Mouse (Mus musculus) CH12.LX (cell line): Measurements from ENCODE around the gene Mrpl51. TPM values are rescaled to one million over a fixed set of nuclear protein-coding genes. Genes with fewer than 3 reads are reported as not detected.

Experiments used
- DNase-seq: peaks from one replicate; pipeline ENCODE4 v3.0.0-alpha.2; 2013; ENCODE audit errors: extremely low read depth
- H3K27ac ChIP-seq: 2 replicates; pipeline ENCODE4 v1.5.1; 2012; ENCODE audit warnings: low read depth, mild to moderate bottlenecking, control low read depth, moderate library complexity; ENCODE audit not compliant: insufficient read depth
- H3K27me3 ChIP-seq: replicated peaks from 2 replicates; pipeline ENCODE3; 2012; ENCODE audit warnings: inconsistent platforms
- H3K36me3 ChIP-seq, 2 experiments: replicated peaks in 1 of 2; 2 replicates each; pipeline versions ENCODE3 to v1.6.1; 2012; ENCODE audit warnings: inconsistent platforms in 1 of 2, low read length in 1 of 2, mild to moderate bottlenecking in 1 of 2, mixed read lengths in 1 of 2, moderate library complexity in 1 of 2; ENCODE audit not compliant: control insufficient read depth in 1 of 2, insufficient read depth in 1 of 2
- H3K4me1 ChIP-seq, 2 experiments: 2 replicates each; pipeline ENCODE4 v1.6.1; 2012; ENCODE audit warnings: inconsistent platforms in 1 of 2, moderate library complexity in 1 of 2; ENCODE audit not compliant: insufficient read depth in 2 of 2, control insufficient read depth in 1 of 2
- H3K4me2 ChIP-seq: 2 replicates; pipeline ENCODE4 v1.6.1; 2012; ENCODE audit warnings: low read depth, mild to moderate bottlenecking, control low read depth; ENCODE audit not compliant: poor library complexity, insufficient read depth, severe bottlenecking
- H3K4me3 ChIP-seq, 3 experiments: fragments of 150-350 bp in 1 of 3; sonication (generic) in 1 of 3; replicated peaks in 1 of 3; 2 replicates each; pipeline versions ENCODE3 to v1.5.1; 2011 to 2012; ENCODE audit warnings: low read depth in 2 of 3, low read length in 2 of 3, mild to moderate bottlenecking in 2 of 3, moderate library complexity in 2 of 3, control low read depth in 1 of 3, improper control_type of control experiment in 1 of 3, inconsistent platforms in 1 of 3, mixed read lengths in 1 of 3; ENCODE audit not compliant: poor library complexity in 1 of 3
- H3K79me2 ChIP-seq: replicated peaks from 2 replicates; pipeline ENCODE4 v1.6.1; 2012; ENCODE audit warnings: mild to moderate bottlenecking, moderate library complexity; ENCODE audit not compliant: control insufficient read depth, poor library complexity, insufficient read depth, severe bottlenecking; ENCODE audit errors: extremely low read depth
- H3K9ac ChIP-seq: 2 replicates; pipeline ENCODE4 v1.6.1; 2012; ENCODE audit warnings: low read depth, mild to moderate bottlenecking, control low read depth, moderate library complexity; ENCODE audit not compliant: insufficient read depth
- H3K9me3 ChIP-seq: replicated peaks from 2 replicates; pipeline ENCODE3; 2012; ENCODE audit warnings: low read length, inconsistent platforms, mixed read lengths
- BHLHE40 ChIP-seq: IDR thresholded peaks from 2 replicates; pipeline ENCODE4 v1.6.1; 2011; ENCODE audit warnings: mild to moderate bottlenecking, low read depth, low read length, improper control_type of control experiment
- CHD1 ChIP-seq: IDR thresholded peaks from 2 replicates; pipeline ENCODE4 v1.6.1; 2012; ENCODE audit warnings: low read depth, low read length, improper control_type of control experiment, inconsistent platforms
- CHD2 ChIP-seq: IDR thresholded peaks from 2 replicates; pipeline ENCODE4 v1.6.1; 2011; ENCODE audit warnings: low read length, improper control_type of control experiment
- CTCF ChIP-seq, 2 experiments: IDR thresholded peaks in 1 of 2; conservative IDR thresholded peaks in 1 of 2; 2 replicates each; pipeline ENCODE4 v1.5.1; 2011 to 2012; ENCODE audit warnings: low read depth in 2 of 2, low read length in 2 of 2, improper control_type of control experiment in 1 of 2, inconsistent platforms in 1 of 2, mild to moderate bottlenecking in 1 of 2, moderate library complexity in 1 of 2
- E2F4 ChIP-seq: IDR thresholded peaks from 2 replicates; pipeline ENCODE4 v1.6.1; 2011; ENCODE audit warnings: low read depth, low read length, improper control_type of control experiment; ENCODE audit not compliant: insufficient replicate concordance
- ELF1 ChIP-seq: IDR thresholded peaks from 2 replicates; pipeline ENCODE4 v1.6.1; 2014; ENCODE audit warnings: low read depth, mild to moderate bottlenecking, inconsistent platforms, low read length, improper control_type of control experiment
- EP300 ChIP-seq: IDR thresholded peaks from 2 replicates; pipeline ENCODE4 v1.6.1; 2011; ENCODE audit warnings: low read length, improper control_type of control experiment
- ETS1 ChIP-seq: conservative IDR thresholded peaks from 2 replicates; pipeline ENCODE4 v1.6.1; 2012; ENCODE audit warnings: low read depth, mild to moderate bottlenecking, inconsistent platforms, low read length, improper control_type of control experiment, moderate library complexity
- GABPA ChIP-seq: IDR thresholded peaks from 2 replicates; pipeline ENCODE4 v1.6.1; 2012; ENCODE audit warnings: low read depth, low read length, improper control_type of control experiment, inconsistent platforms; ENCODE audit not compliant: insufficient replicate concordance
- HCFC1 ChIP-seq: IDR thresholded peaks from 2 replicates; pipeline ENCODE4 v1.6.1; 2012; ENCODE audit warnings: low read depth, mild to moderate bottlenecking, inconsistent platforms, low read length, improper control_type of control experiment
- IRF4 ChIP-seq: IDR thresholded peaks from 2 replicates; pipeline ENCODE4 v1.6.1; 2014; ENCODE audit warnings: low read depth, mild to moderate bottlenecking, inconsistent platforms, low read length, improper control_type of control experiment
- JUN ChIP-seq: IDR thresholded peaks from 2 replicates; pipeline ENCODE4 v1.6.1; 2011; ENCODE audit warnings: low read depth, mild to moderate bottlenecking, low read length, improper control_type of control experiment, moderate library complexity; ENCODE audit not compliant: insufficient read depth
- JUND ChIP-seq: conservative IDR thresholded peaks from 2 replicates; pipeline ENCODE4 v1.6.1; 2011; ENCODE audit warnings: low read depth, low read length, improper control_type of control experiment
- KAT2A ChIP-seq: IDR thresholded peaks from 2 replicates; pipeline ENCODE4 v1.6.1; 2012; ENCODE audit warnings: low read length, improper control_type of control experiment, inconsistent platforms; ENCODE audit not compliant: insufficient replicate concordance
- MAFK ChIP-seq: IDR thresholded peaks from 2 replicates; pipeline ENCODE4 v1.6.1; 2011; ENCODE audit warnings: low read length, improper control_type of control experiment; ENCODE audit not compliant: insufficient replicate concordance
- MAX ChIP-seq: IDR thresholded peaks from 2 replicates; pipeline ENCODE4 v1.6.1; 2011; ENCODE audit warnings: low read length, improper control_type of control experiment
- MAZ ChIP-seq: IDR thresholded peaks from 2 replicates; pipeline ENCODE4 v1.6.1; 2012; ENCODE audit warnings: low read depth, mild to moderate bottlenecking, inconsistent platforms, low read length, improper control_type of control experiment, moderate library complexity
- MEF2A ChIP-seq: IDR thresholded peaks from 2 replicates; pipeline ENCODE4 v1.6.1; 2014; ENCODE audit warnings: low read depth, mild to moderate bottlenecking, inconsistent platforms, low read length, improper control_type of control experiment, borderline replicate concordance
- MXI1 ChIP-seq: IDR thresholded peaks from 2 replicates; pipeline ENCODE4 v1.6.1; 2011; ENCODE audit warnings: mild to moderate bottlenecking, low read depth, low read length, improper control_type of control experiment
- MYC ChIP-seq: IDR thresholded peaks from 2 replicates; pipeline ENCODE4 v1.6.1; 2011; ENCODE audit warnings: low read depth, mild to moderate bottlenecking, improper control_type of control experiment, low read length
- NELFE ChIP-seq: IDR thresholded peaks from 2 replicates; pipeline ENCODE4 v1.6.1; 2011; ENCODE audit warnings: low read depth, low read length, improper control_type of control experiment
- NRF1 ChIP-seq: IDR thresholded peaks from 2 replicates; pipeline ENCODE4 v1.6.1; 2014; ENCODE audit warnings: low read depth, mild to moderate bottlenecking, inconsistent platforms, low read length, improper control_type of control experiment, moderate library complexity
- PAX5 ChIP-seq: IDR thresholded peaks from 2 replicates; pipeline ENCODE4 v1.6.1; 2012; ENCODE audit warnings: low read length, inconsistent platforms, mixed read lengths
- POLR2A ChIP-seq: IDR thresholded peaks from 2 replicates; pipeline ENCODE4 v1.6.1; 2011; ENCODE audit warnings: low read depth, mild to moderate bottlenecking, improper control_type of control experiment, low read length
- POLR2AphosphoS2 ChIP-seq: IDR thresholded peaks from 2 replicates; pipeline ENCODE4 v1.6.1; 2011; ENCODE audit warnings: low read depth, low read length, improper control_type of control experiment
- RAD21 ChIP-seq: IDR thresholded peaks from 2 replicates; pipeline ENCODE4 v1.6.1; 2011; ENCODE audit warnings: low read depth, mild to moderate bottlenecking, low read length, improper control_type of control experiment, moderate library complexity
- RCOR1 ChIP-seq: conservative IDR thresholded peaks from 2 replicates; pipeline ENCODE4 v1.6.1; 2012; ENCODE audit warnings: low read depth, mild to moderate bottlenecking, inconsistent platforms, low read length, improper control_type of control experiment
- SIN3A ChIP-seq: IDR thresholded peaks from 2 replicates; pipeline ENCODE4 v1.6.1; 2012; ENCODE audit warnings: low read length, improper control_type of control experiment, inconsistent platforms
- SMC3 ChIP-seq: IDR thresholded peaks from 2 replicates; pipeline ENCODE4 v1.6.1; 2011; ENCODE audit warnings: low read depth, low read length, improper control_type of control experiment
- TBP ChIP-seq: conservative IDR thresholded peaks from 2 replicates; pipeline ENCODE4 v1.6.1; 2011; ENCODE audit warnings: low read depth, low read length, improper control_type of control experiment
- TCF12 ChIP-seq: IDR thresholded peaks from 2 replicates; pipeline ENCODE4 v1.6.1; 2014; ENCODE audit warnings: low read depth, mild to moderate bottlenecking, inconsistent platforms, low read length, improper control_type of control experiment
- UBTF ChIP-seq: IDR thresholded peaks from 2 replicates; pipeline ENCODE4 v1.6.1; 2012; ENCODE audit warnings: low read depth, mild to moderate bottlenecking, inconsistent platforms, low read length, improper control_type of control experiment, moderate library complexity
- USF1 ChIP-seq: IDR thresholded peaks from 2 replicates; pipeline ENCODE4 v1.6.1; 2014; ENCODE audit warnings: low read depth, mild to moderate bottlenecking, inconsistent platforms, low read length, improper control_type of control experiment
- USF2 ChIP-seq: conservative IDR thresholded peaks from 2 replicates; pipeline ENCODE4 v1.6.1; 2011; ENCODE audit warnings: low read depth, low read length, improper control_type of control experiment
- ZC3H11A ChIP-seq: IDR thresholded peaks from 2 replicates; pipeline ENCODE4 v1.6.1; 2012; ENCODE audit warnings: low read depth, mild to moderate bottlenecking, inconsistent platforms, low read length, improper control_type of control experiment
- ZKSCAN1 ChIP-seq: IDR thresholded peaks from 2 replicates; pipeline ENCODE4 v1.6.1; 2012; ENCODE audit warnings: low read depth, inconsistent platforms, low read length, improper control_type of control experiment, borderline replicate concordance
- ZMIZ1 ChIP-seq: IDR thresholded peaks from 2 replicates; pipeline ENCODE4 v1.6.1; 2012; ENCODE audit warnings: low read depth, mild to moderate bottlenecking, inconsistent platforms, low read length, improper control_type of control experiment
- ZNF384 ChIP-seq: IDR thresholded peaks from 2 replicates; pipeline ENCODE4 v1.6.1; 2012; ENCODE audit warnings: low read depth, low read length, improper control_type of control experiment, inconsistent platforms
- dilution Hi-C: fragments of 300-500 bp; cut with MboI; formaldehyde crosslinking; loops from 2 replicates; pipeline ENCODE4 v1.14.3; 2020; ENCODE audit warnings: low sequenced_read_pairs; ENCODE audit not compliant: extremely low pct_unique_long_range_greater_than_20kb, extremely low pct_ligation_motif_present
- in situ Hi-C: fragments of 300-500 bp; cut with MboI; formaldehyde crosslinking; loops from 3 replicates; pipeline ENCODE4 v1.14.3; 2019; ENCODE audit warnings: low sequenced_read_pairs, low pct_ligation_motif_present, low pct_unique_long_range_greater_than_20kb, mixed read lengths
- polyA plus RNA-seq: library from polyadenylated mRNA; unstranded; fragments of >175 nt; gene quantifications from 2 replicates; pipeline ENCODE4 v1.2.1, GENCODE M21; 2012; ENCODE audit warnings: low read depth; ENCODE audit not compliant: insufficient read length
- total RNA-seq, 2 experiments: library from RNA; depleted of rRNA; stranded (reverse); fragments of 300-350 nt in 1 of 2; fragments of >200 nt in 1 of 2; gene quantifications; 2 replicates each; pipeline ENCODE4 v1.2.3; 2012 to 2014

The Mrpl51 gene
- total and polyA plus RNA-seq, 3 experiments = 120 to 184 (median 161) TPM

- peaks cover 24 to 45% of the 10 kb centered on the region in 2 experiments for H3K36me3 ChIP-seq
- no peaks in the 10 kb centered on the region for H3K27me3 ChIP-seq
- peak overlapping the region; percentile 96 for H3K4me2 ChIP-seq
- H3K9me3 ChIP-seq = no peaks in the 10 kb centered on the region
- peak overlapping the region; percentile 97 for H3K27ac ChIP-seq
- H3K4me3 ChIP-seq = peak overlapping the region; percentile 87 to 95 (median 95)
- in situ Hi-C loops = no loop called here
- H3K9ac ChIP-seq = peak overlapping the region; percentile 93
- peak; percentile 97 for DNase-seq
- peaks cover 0 to 21% of the 10 kb centered on the region in 2 experiments; a peak in 2 of 4 replicates for H3K4me1 ChIP-seq
- H3K79me2 ChIP-seq = peaks cover 39% of the 10 kb centered on the region
- dilution Hi-C loops = no loop called here
- TF ChIP-seq RCOR1 = no peak
- peak; percentile 78 for TF ChIP-seq HCFC1
- TF ChIP-seq ZC3H11A = no peak
- no peak for TF ChIP-seq ZKSCAN1
- TF ChIP-seq SMC3 = no peak
- no peak for TF ChIP-seq ZMIZ1
- TF ChIP-seq MEF2A = 0 out of 2 replicates have a peak, but pooled peaks have one; percentile 2
- no peak for TF ChIP-seq NRF1
- no peak; the same call in 1 of the 2 replicates for TF ChIP-seq SIN3A
- no peak for TF ChIP-seq PAX5
- TF ChIP-seq ETS1 = no peak
- TF ChIP-seq CHD1 = no peak; the same call in 1 of the 2 replicates
- no peak for TF ChIP-seq IRF4
- TF ChIP-seq MYC = no peak
- no peak; the same call in 1 of the 2 replicates for TF ChIP-seq POLR2AphosphoS2
- TF ChIP-seq KAT2A = 0 out of 2 replicates have a peak, but pooled peaks have one; percentile 52
- TF ChIP-seq TCF12 = peak; percentile 71
- TF ChIP-seq MAZ = no peak
- peak; percentile 49 for TF ChIP-seq MXI1
- TF ChIP-seq EP300 = no peak
- TF ChIP-seq E2F4 = no peak
- no peak for TF ChIP-seq CTCF (conservative IDR thresholded peaks at IDR 0.05 in 1 of 2, IDR thresholded peaks at IDR 0.05 in 1 of 2; ENCODE audit: low read depth in 2 of 2, low read length in 2 of 2)
- TF ChIP-seq RAD21 = no peak
- peak; percentile 78 for TF ChIP-seq ELF1
- TF ChIP-seq USF2 = no peak
- no peak for TF ChIP-seq GABPA
- no peak for TF ChIP-seq MAX
- peak; percentile 58 for TF ChIP-seq POLR2A
- peak; percentile 51; the same call in 1 of the 2 replicates for TF ChIP-seq NELFE
- no peak for TF ChIP-seq BHLHE40
- TF ChIP-seq UBTF = no peak
- no peak for TF ChIP-seq ZNF384
- TF ChIP-seq CHD2 = no peak
- TF ChIP-seq USF1 = no peak
- TF ChIP-seq JUND = no peak
- peak; percentile 72; the same call in 1 of the 2 replicates for TF ChIP-seq TBP
- TF ChIP-seq JUN = no peak
- TF ChIP-seq MAFK = no peak
Observed at GRCm38 (mm10) chr6:125192016-125192714, 564 bp downstream of the Mrpl51 start.
